Mouse (Mus musculus): ENCODE measurements around the gene Mospd3.

Mospd3 gene

DNA sequence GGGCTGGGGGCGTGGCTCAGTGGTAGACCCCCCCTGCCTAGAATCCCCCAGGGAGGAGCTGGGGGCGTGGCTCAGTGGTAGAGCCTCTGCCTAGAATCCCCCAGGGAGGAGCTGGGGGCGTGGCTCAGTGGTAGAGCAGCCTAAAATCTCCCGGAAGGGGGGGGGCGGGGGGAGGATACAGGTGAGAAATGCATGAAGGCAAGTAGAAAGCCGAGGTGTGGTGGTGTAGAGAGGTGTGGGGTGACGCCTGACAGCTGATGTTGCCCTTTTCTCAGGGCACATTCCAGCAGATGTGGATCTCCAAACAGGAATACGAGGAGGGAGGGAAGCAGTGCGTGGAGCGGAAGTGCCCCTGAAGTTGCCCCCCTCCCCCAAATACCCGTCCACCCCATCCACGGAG is 31.8 kb downstream of the Mospd3 start:
- TF ChIP-seq GATA4 (IDR thresholded peaks at IDR 0.05; ENCODE audit: insufficient replicate concordance, low read length) = no peak

DNA sequence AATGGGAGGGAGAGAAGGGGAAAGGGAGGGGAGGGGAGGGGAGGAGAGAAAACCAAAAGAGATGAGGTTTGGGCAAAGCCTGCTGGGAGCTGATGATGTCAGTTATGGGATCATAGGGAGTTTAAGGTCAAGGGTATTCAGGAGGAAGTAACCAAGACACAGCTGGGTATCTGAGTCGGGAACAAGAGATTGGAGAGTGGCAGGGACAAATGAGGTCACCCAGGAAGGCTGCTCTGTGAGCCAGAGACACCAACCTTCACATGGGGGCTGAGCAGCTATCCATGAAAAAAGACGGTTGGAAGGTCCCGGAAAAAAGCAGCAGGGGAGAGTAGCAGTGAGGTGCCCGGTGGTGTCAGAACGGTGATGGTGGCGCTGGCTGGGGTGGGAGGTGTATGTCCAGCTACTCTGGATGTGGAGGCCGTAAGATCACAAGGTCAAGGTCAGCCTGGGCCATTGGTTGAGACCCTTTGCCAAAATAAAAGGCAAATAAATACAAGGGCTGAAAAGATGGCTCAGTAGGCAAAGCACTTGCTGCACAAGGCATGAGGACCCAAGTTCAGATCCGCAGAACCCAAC is 32.5 kb downstream of the Mospd3 start:
- no peak for TF ChIP-seq GATA4 (IDR thresholded peaks at IDR 0.05; ENCODE audit: insufficient replicate concordance, low read length)

DNA sequence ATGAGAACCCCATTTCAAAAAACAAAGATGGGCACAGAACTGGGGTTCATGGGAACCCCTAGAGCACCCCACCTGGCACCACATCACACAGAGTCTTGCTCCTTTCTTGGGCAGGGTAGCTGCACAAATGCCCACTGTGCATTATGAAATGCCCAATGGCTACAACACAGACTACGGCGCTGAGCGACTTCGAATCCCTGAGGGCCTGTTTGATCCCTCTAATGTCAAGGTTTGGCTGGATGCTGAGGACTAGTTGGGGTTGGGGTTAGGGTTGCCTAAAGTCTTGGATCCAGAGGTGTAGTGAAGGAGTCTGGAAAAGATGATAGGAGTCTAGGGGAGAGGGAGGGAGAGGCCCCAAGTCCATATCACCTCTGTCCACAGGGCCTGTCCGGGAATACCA is 34.4 kb downstream of the Mospd3 start:
- no peak for TF ChIP-seq GATA4 (IDR thresholded peaks at IDR 0.05; ENCODE audit: insufficient replicate concordance, low read length)

DNA sequence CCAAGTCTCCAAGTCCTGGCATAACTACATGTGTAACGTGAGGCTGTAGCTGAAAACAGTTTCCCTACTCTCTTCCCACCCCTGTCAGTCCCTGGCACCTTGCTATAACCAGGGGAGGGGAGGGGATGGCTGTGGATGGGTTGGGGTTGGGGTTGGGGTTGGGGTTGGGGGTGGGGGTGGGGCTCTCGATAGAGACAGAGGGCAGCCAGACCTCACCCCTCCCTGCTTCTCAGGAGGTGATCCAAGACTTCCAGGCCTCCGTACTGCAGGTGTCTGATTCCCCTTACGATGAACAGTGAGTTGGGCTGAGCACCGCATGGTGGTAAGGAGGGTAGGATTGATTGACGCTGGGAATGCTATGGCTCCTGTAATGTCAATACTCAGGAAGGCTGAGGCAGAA is 35.1 kb downstream of the Mospd3 start:
- TF ChIP-seq GATA4 (IDR thresholded peaks at IDR 0.05; ENCODE audit: insufficient replicate concordance, low read length) = no peak

DNA sequence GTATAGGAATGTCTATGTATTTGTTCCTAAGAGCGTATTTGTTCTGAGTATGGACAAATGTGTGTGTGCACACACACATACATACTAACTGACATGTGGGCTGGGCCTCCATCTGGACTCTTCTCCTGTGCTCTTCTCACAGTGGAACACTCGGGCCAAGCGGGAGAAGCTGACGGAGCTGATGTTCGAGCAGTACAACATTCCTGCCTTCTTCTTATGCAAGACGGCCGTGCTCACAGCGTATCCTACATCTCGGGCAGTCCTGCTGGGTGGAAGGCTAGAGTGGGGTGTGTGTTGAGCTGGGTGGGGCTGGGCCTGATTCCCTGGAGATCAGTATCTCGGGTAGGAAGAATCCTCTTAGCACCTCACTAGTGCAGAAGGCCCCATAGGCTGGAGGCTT is 37.9 kb downstream of the Mospd3 start:
- no peak for TF ChIP-seq GATA4 (IDR thresholded peaks at IDR 0.05; ENCODE audit: insufficient replicate concordance, low read length)

DNA sequence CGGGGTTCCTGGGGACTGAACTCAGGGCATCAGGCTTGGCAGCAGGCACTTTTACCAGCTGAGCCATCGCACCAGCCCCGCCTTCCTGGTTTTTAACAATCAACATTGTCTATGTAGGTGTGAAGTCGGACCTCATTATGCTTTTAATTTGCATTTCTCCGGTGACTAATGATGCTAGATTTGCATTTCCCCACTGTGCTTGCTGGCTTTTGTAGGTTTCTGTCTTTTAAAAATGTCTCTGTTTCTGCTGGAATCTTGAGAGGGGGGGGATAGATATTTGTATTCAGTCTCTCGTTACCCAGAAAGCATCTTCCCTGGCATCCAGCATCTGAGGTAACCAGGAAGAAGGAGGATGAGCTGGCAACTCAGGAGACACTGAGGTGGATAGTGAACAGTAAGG is 39.3 kb downstream of the Mospd3 start:
- TF ChIP-seq GATA4 (IDR thresholded peaks at IDR 0.05; ENCODE audit: insufficient replicate concordance, low read length) = no peak

DNA sequence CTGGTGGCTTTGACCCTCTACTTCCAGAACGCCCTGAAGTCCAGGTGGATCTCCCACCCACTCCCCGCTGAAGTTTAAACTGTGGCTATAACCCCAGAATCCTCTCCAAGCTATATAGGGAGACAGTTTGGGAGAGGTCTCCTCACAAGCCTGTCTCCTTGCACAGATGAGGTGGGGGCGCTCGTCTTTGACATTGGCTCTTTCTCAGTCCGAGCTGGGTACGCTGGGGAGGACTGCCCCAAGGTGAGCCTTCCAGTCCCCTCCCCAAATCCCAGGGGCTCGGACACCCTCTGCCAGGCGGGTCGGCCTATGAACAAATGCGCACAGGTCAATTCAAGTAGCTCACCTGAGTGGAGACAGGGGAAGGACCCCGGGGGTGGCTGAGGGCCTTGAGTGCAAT is 47.0 kb downstream of the Mospd3 start:
- TF ChIP-seq GATA4 (IDR thresholded peaks at IDR 0.05; ENCODE audit: insufficient replicate concordance, low read length) = no peak

DNA sequence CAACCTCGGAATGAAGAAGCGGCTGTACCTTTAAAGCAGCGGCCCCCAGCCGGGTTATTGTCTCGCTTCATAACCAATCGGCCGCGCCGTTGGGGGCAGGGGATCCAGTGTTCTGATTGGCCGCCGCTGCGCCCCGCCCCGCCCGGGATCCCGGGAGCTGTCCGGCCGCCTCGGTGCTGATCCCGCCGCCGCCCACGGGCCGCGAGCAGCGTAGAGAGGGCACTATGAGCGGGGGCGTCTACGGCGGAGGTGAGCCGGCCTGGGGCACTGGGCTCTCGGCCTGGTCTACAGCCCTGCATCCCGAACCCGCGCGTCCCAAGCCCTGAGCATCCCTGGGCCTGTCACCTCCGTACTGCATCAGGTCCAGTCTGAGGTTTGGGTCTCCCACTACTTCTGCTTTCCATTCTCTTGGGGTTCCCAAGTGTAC is 47.4 kb downstream of the Mospd3 start, which contains the start of gene Actl6b:
Gene Actl6b, plus strand, starts transcription at position 107 of the 427 bp plus-strand sequence.
- no peak for TF ChIP-seq GATA4 (IDR thresholded peaks at IDR 0.05; ENCODE audit: insufficient replicate concordance, low read length)

DNA sequence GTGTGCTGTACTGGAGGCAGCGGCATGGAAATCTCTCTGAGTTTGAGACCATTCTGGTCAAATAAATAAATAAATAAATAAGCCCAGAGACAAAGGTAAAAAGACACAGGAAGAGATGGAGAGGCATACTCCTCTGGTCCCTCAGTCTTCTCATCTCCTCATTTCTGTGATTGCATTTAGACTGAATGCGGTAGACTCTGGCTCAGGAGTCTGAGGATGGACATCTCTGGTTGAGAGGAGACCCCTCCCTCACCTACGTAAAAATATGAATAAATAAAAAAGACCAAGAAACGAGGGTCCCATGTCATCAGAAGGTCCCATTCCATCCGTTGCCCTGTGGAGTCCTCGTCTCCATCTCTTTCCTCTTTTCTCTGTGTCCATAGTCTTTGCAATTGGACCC is 47.9 kb downstream of the Mospd3 start:
- no peak for TF ChIP-seq GATA4 (IDR thresholded peaks at IDR 0.05; ENCODE audit: insufficient replicate concordance, low read length)

DNA sequence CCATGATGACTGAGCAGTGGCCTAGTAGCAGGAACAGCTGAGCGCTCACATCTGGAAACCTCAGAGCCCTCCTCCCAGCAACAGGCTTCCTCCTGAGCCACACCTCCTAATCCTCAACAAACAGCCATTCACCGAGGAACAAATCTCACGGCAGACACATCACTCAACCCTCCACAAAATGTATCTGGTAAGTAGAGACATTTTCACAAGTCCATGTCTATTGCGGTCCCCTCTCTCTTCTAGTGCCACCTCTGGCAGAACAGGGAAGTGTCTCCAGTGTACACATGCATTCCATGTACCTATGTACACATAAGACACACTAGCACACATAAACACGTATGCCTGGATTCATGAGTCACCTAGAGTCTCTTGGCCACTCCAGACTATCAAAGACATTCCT is 49.7 kb downstream of the Mospd3 start:
- TF ChIP-seq GATA4 (IDR thresholded peaks at IDR 0.05; ENCODE audit: insufficient replicate concordance, low read length) = no peak

DNA sequence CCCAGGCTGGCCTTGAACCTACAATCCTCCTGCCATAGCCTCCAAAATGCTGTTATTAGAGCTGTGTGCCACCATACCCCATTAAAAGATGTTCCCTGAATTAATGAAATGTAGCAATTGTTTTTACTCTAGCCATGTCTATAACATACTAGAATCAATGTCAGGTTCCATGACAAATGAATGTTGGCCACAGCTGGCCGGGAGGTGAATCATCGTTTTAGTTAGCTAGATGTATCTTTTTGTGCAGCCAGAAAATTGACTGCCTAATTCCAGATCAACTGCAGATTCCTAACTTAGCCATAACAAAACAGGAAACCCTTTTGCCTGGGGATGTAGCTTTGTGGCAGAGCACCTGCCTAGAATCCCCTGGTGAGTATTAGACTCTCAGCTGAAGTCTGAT is 51.0 kb downstream of the Mospd3 start:
- no peak for TF ChIP-seq GATA4 (IDR thresholded peaks at IDR 0.05; ENCODE audit: insufficient replicate concordance, low read length)
